7 mouse cellular contexts compared by ENCODE assay signal in genomic region chr5:144223899-144224816, GRCm38 (mm10). TPM values are rescaled to one million over a fixed set of nuclear protein-coding genes. Genes with fewer than 3 reads are reported as not detected.
DNase-seq lines count a peak whose midpoint lies in the region; ATAC-seq lines count a peak whose summit lies in the region.

No protein-coding gene starts in this region.

- DNase-seq in lung, postnatal 4 days, result no peak
- DNase-seq in embryonic facial prominence, embryonic 11.5 days (ENCODE audit: low spot score), result peak; percentile 6
- DNase-seq in ovary, postnatal 14 days (ENCODE audit: low spot score), result no peak
- DNase-seq in gastrocnemius, postnatal 14 days, result no peak

- intact Hi-C loops in gastrocnemius, postnatal 14 days (cut with DNase I; ENCODE audit: low total_unique reads), result no loop called here

- no peaks in the 10 kb centered on the region for H3K9me3 ChIP-seq in lung, embryonic 15.5 days
- H3K9me3 ChIP-seq in embryonic facial prominence, embryonic 11.5 days (replicated peaks; ENCODE audit: control insufficient read depth, low read length), result no peaks in the 10 kb centered on the region
- no peaks in the 10 kb centered on the region for H3K9me3 ChIP-seq in hindbrain, embryonic 16.5 days (ENCODE audit: control insufficient read depth, low read length)
- H3K9me3 ChIP-seq in neural tube, embryonic 13.5 days, result no peaks in the 10 kb centered on the region

- peaks cover 24% of the 10 kb centered on the region for H3K4me1 ChIP-seq in lung, embryonic 15.5 days
- no peaks in the 10 kb centered on the region; the same call in 1 of the 2 replicates for H3K4me1 ChIP-seq in embryonic facial prominence, embryonic 11.5 days (ENCODE audit: control insufficient read depth, insufficient read depth, low read length)
- H3K4me1 ChIP-seq in hindbrain, embryonic 16.5 days (ENCODE audit: control insufficient read depth, insufficient read depth, low read depth, low read length), result peaks cover 13% of the 10 kb centered on the region
- H3K4me1 ChIP-seq in neural tube, embryonic 13.5 days (replicated peaks), result peaks cover 41% of the 10 kb centered on the region

- H3K36me3 ChIP-seq in lung, embryonic 15.5 days, result no peaks in the 10 kb centered on the region
- no peaks in the 10 kb centered on the region for H3K36me3 ChIP-seq in embryonic facial prominence, embryonic 11.5 days (replicated peaks; ENCODE audit: control insufficient read depth, insufficient read depth, low read depth, low read length)
- no peaks in the 10 kb centered on the region for H3K36me3 ChIP-seq in hindbrain, embryonic 16.5 days (ENCODE audit: control insufficient read depth, insufficient read depth, low read length)
- H3K36me3 ChIP-seq in neural tube, embryonic 13.5 days, result peaks cover under 1% of the 10 kb centered on the region; the same call in 1 of the 2 replicates

- H3K4me2 ChIP-seq in lung, embryonic 15.5 days, result peak overlapping the region; percentile 77
- H3K4me2 ChIP-seq in embryonic facial prominence, embryonic 11.5 days (ENCODE audit: low read depth, low read length), result peak overlapping the region; percentile 51
- H3K4me2 ChIP-seq in hindbrain, embryonic 16.5 days (ENCODE audit: low read length), result peak overlapping the region; percentile 94
- peak overlapping the region; percentile 92 for H3K4me2 ChIP-seq in neural tube, embryonic 13.5 days

- no peaks in the 10 kb centered on the region for H3K27me3 ChIP-seq in lung, embryonic 15.5 days
- H3K27me3 ChIP-seq in embryonic facial prominence, embryonic 11.5 days (ENCODE audit: control insufficient read depth, insufficient read depth, low read length), result no peaks in the 10 kb centered on the region
- no peaks in the 10 kb centered on the region for H3K27me3 ChIP-seq in hindbrain, embryonic 16.5 days (replicated peaks; ENCODE audit: control insufficient read depth, insufficient read depth, low read length)
- no peaks in the 10 kb centered on the region for H3K27me3 ChIP-seq in neural tube, embryonic 13.5 days

- 22% methylated on average over 18 of the region's 18 CpGs for WGBS in lung, embryonic 15.5 days
- WGBS in embryonic facial prominence, embryonic 11.5 days, result 25% methylated on average over 18 of the region's 18 CpGs
- WGBS in hindbrain, embryonic 16.5 days, result 25% methylated on average over 18 of the region's 18 CpGs
- 24% methylated on average over 18 of the region's 18 CpGs for whole genome bisulfite sequencing in neural tube, embryonic 13.5 days

- ATAC-seq in lung, embryonic 15.5 days (ENCODE audit: borderline replicate concordance, extremely low read depth, low FRiP score, low TSS enrichment), result peak; percentile 17; the same call in 1 of the 2 replicates
- no peak for ATAC-seq in embryonic facial prominence, embryonic 11.5 days (replicated peaks; ENCODE audit: insufficient number of reproducible peaks, low FRiP score, low TSS enrichment, low read depth)
- 0 out of 2 replicates have a peak, but pooled peaks have one; percentile 31 for ATAC-seq in hindbrain, embryonic 16.5 days
- ATAC-seq in neural tube, embryonic 13.5 days (ENCODE audit: low read depth), result peak; percentile 41; the same call in 1 of the 2 replicates

- peak overlapping the region; percentile 66 for H3K9ac ChIP-seq in lung, embryonic 15.5 days
- peak overlapping the region; percentile 62 for H3K9ac ChIP-seq in embryonic facial prominence, embryonic 11.5 days (replicated peaks; ENCODE audit: low read length)
- peak overlapping the region; percentile 74 for H3K9ac ChIP-seq in hindbrain, embryonic 16.5 days (ENCODE audit: low read depth, low read length)
- H3K9ac ChIP-seq in neural tube, embryonic 13.5 days, result peak overlapping the region; percentile 87

- H3K27ac ChIP-seq in lung, embryonic 15.5 days, result peak overlapping the region; percentile 74
- no peak overlapping the region for H3K27ac ChIP-seq in embryonic facial prominence, embryonic 11.5 days (replicated peaks; ENCODE audit: low read depth, low read length)
- peak overlapping the region; percentile 67 for H3K27ac ChIP-seq in hindbrain, embryonic 16.5 days (ENCODE audit: low read depth, low read length)
- H3K27ac ChIP-seq in neural tube, embryonic 13.5 days (replicated peaks), result peak overlapping the region; percentile 84

- H3K4me3 ChIP-seq in lung, embryonic 15.5 days, result peak overlapping the region; percentile 67
- H3K4me3 ChIP-seq in embryonic facial prominence, embryonic 11.5 days (ENCODE audit: low read depth, low read length), result peak overlapping the region; percentile 68
- H3K4me3 ChIP-seq in hindbrain, embryonic 16.5 days (ENCODE audit: low read length), result peak overlapping the region; percentile 52
- peak overlapping the region; percentile 82 for H3K4me3 ChIP-seq in neural tube, embryonic 13.5 days

RNA-seq across cellular contexts. Expression of gene Tecpr1, which starts 0.7 kb away (rescaled TPM):
- polyA plus RNA-seq in lung, embryonic 15.5 days (2015; fragmentation: Nextera tagmentation; extraction: Ambion mirVana), result 21.2 and 25.1 TPM in 2 replicates
- 8.0 and 10.8 TPM in 2 replicates for polyA plus RNA-seq in embryonic facial prominence, embryonic 11.5 days (2014; fragmentation: Nextera tagmentation; extraction: Ambion mirVana)
- 41.8 and 45.8 TPM in 2 replicates for polyA plus RNA-seq in hindbrain, embryonic 16.5 days (2015; fragmentation: Nextera tagmentation; extraction: Ambion mirVana)
- polyA plus RNA-seq in neural tube, embryonic 13.5 days (2015; fragmentation: Nextera tagmentation; extraction: Ambion mirVana), result 41.5 TPM in 2 replicates
- total RNA-seq in gastrocnemius, postnatal 14 days (2021), result 10 to 100 TPM; 13.9 to 17.8 TPM

RNA-seq across cellular contexts. Expression of gene Bri3, which starts 20.1 kb away (rescaled TPM):
- 123 and 129 TPM in 2 replicates for polyA plus RNA-seq in lung, embryonic 15.5 days (2015; fragmentation: Nextera tagmentation; extraction: Ambion mirVana)
- polyA plus RNA-seq in embryonic facial prominence, embryonic 11.5 days (2014; fragmentation: Nextera tagmentation; extraction: Ambion mirVana), result 116 and 118 TPM in 2 replicates
- polyA plus RNA-seq in hindbrain, embryonic 16.5 days (2015; fragmentation: Nextera tagmentation; extraction: Ambion mirVana), result 80.7 and 90.7 TPM in 2 replicates
- polyA plus RNA-seq in neural tube, embryonic 13.5 days (2015; fragmentation: Nextera tagmentation; extraction: Ambion mirVana), result 108 and 132 TPM in 2 replicates
- 10 to 100 TPM; 39.1 to 39.7 TPM for total RNA-seq in gastrocnemius, postnatal 14 days (2021)

RNA-seq across cellular contexts. Expression of gene Bhlha15, which starts 34.1 kb away (rescaled TPM):
- 0.44 and 0.46 TPM in 2 replicates for polyA plus RNA-seq in lung, embryonic 15.5 days (2015; fragmentation: Nextera tagmentation; extraction: Ambion mirVana)
- polyA plus RNA-seq in embryonic facial prominence, embryonic 11.5 days (2014; fragmentation: Nextera tagmentation; extraction: Ambion mirVana), result 0.07 and 0.11 TPM in 2 replicates
- polyA plus RNA-seq in hindbrain, embryonic 16.5 days (2015; fragmentation: Nextera tagmentation; extraction: Ambion mirVana), result 0.07 and 0.09 TPM in 2 replicates
- polyA plus RNA-seq in neural tube, embryonic 13.5 days (2015; fragmentation: Nextera tagmentation; extraction: Ambion mirVana), result 0.19 and 0.21 TPM in 2 replicates
- not detected for total RNA-seq in gastrocnemius, postnatal 14 days (2021)
